Mouse (Mus musculus) midbrain, embryonic 13.5 days (tissue): Measurements from ENCODE around the gene Dctn1. TPM values are rescaled to one million over a fixed set of nuclear protein-coding genes. Genes with fewer than 3 reads are reported as not detected.

Experiments used
- ATAC-seq: fragments of 200-750 bp; cut with Nextera tagmentation; 2 replicates; pipeline ENCODE4 v1.8.0; 2017; ENCODE audit warnings: mild to moderate bottlenecking, moderate TSS enrichment, moderate library complexity
- H3K27ac ChIP-seq: fragments of 300-500 bp; sonication (generic); 2 replicates; pipeline ENCODE4 v1.5.1; 2015; ENCODE audit warnings: inconsistent platforms, mild to moderate bottlenecking, moderate library complexity
- H3K27me3 ChIP-seq: fragments of 300-500 bp; sonication (generic); 2 replicates; pipeline ENCODE4 v1.6.1; 2015; ENCODE audit warnings: mild to moderate bottlenecking, inconsistent platforms
- H3K36me3 ChIP-seq: fragments of 300-500 bp; sonication (generic); 2 replicates; pipeline ENCODE4 v1.6.1; 2015; ENCODE audit warnings: mild to moderate bottlenecking, inconsistent platforms
- H3K4me1 ChIP-seq: fragments of 300-500 bp; sonication (generic); replicated peaks from 2 replicates; pipeline ENCODE4 v1.6.1; 2015; ENCODE audit warnings: inconsistent platforms
- H3K4me2 ChIP-seq: fragments of 300-500 bp; sonication (generic); replicated peaks from 2 replicates; pipeline ENCODE4 v1.6.1; 2015; ENCODE audit warnings: moderate library complexity, mild to moderate bottlenecking, inconsistent platforms
- H3K4me3 ChIP-seq: fragments of 300-500 bp; sonication (generic); replicated peaks from 2 replicates; pipeline ENCODE4 v1.5.1; 2015; ENCODE audit warnings: mild to moderate bottlenecking, inconsistent platforms
- H3K9ac ChIP-seq: fragments of 300-500 bp; sonication (generic); replicated peaks from 2 replicates; pipeline ENCODE4 v1.6.1; 2015; ENCODE audit warnings: mild to moderate bottlenecking, inconsistent platforms
- H3K9me3 ChIP-seq: fragments of 300-500 bp; sonication (generic); 2 replicates; pipeline ENCODE4 v1.6.1; 2016; ENCODE audit warnings: mild to moderate bottlenecking, inconsistent platforms
- WGBS: fragments of 180-500 bp; shearing (Covaris S2); methylation state at CpG from one replicate; pipeline ENCODE4 v1.1.7; 2015; 5-methylcytosine and 5-hydroxymethylcytosine counted together
- polyA plus RNA-seq: library from polyadenylated mRNA; unstranded; fragments of >200 nt; fragmentation: Nextera tagmentation; extraction: Ambion mirVana; gene quantifications from 2 replicates; pipeline ENCODE4 v1.2.1, GENCODE M21; 2015

Gene Dctn1
- polyA plus RNA-seq, 1 experiment from 2014 or later, result 140 TPM

DNA sequence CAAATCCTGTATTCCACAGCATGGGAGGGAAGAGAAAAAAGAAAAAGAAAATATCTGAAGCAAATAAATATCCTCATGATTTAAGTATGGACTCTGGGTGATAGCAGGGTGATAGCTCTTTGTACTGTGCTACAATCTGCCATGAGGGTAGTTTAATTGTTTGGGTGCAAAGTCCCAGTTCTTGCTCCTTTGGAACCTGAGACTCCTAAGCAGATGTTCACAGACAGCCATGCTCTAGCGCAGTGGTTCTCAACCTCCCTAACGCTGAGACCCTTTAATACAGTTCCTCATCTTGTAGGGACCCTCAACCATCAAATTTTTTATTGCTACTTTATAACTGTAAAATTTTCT, 42.3 kb downstream of the Dctn1 start:
- Histone ChIP-seq H3K27me3 (no peaks in the 10 kb centered on the region), H3K4me1 (peaks cover 19% of the 10 kb centered on the region), H3K36me3 (no peaks in the 10 kb centered on the region), H3K9ac (no peak overlapping the region), H3K4me3 (no peak overlapping the region), H3K9me3 (no peaks in the 10 kb centered on the region), H3K4me2 (no peak overlapping the region), H3K27ac (no peak overlapping the region)
- ATAC-seq, result no peak
- 91% methylated on average over 2 of the region's 2 CpGs for WGBS

DNA sequence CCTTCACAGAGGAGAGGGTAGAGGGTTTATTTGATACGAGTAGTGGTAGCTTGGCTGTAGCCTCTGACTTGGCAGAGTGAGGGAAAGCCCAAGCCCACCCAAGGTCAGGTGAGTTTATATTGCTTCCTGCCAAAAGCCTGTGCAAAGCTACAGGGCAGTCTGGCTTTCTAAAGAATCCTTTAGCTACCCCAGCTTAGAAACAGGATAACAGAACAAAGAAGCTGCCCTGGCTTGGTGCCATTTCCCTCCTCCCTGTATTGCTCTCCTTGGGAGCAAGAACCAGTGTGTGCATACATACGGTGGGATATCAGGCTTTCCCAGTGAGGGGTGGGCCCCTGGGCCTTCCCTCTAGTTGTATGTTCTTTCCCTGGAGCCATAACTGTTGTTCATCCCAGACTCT, 44.8 kb downstream of the Dctn1 start:
- Histone ChIP-seq H3K36me3 (no peaks in the 10 kb centered on the region), H3K9ac (no peak overlapping the region), H3K4me3 (no peak overlapping the region), H3K9me3 (no peaks in the 10 kb centered on the region), H3K4me2 (no peak overlapping the region), H3K4me1 (peaks cover 21% of the 10 kb centered on the region), H3K27me3 (no peaks in the 10 kb centered on the region), H3K27ac (peak overlapping the region; percentile 12; the same call in 1 of the 2 replicates)
- 42% methylated on average over 2 of the region's 2 CpGs for WGBS
- no peak for ATAC-seq

DNA sequence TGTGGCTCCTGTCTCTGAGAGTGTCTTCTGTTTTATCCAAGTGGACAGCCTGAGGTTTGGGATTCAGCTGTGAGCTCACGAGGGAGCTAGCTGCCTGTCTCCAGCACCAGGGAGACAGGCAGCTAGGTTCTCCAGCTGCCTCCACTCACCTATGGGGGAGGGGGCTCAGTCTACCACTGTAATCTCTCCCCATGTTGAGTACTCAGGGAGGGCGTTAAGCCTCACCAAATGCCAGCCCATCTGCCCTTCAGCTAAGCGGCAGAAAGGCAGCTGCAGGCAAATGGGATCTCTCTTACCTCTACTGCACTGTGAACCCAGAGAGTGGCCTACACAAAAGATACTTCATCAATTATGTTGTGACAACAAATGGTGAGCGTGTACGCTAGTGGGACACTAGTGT, 45.8 kb downstream of the Dctn1 start:
- H3K9ac ChIP-seq, result no peak overlapping the region
- ATAC-seq, result peak; percentile 43; the same call in 1 of the 2 replicates
- no peak overlapping the region for H3K4me3 ChIP-seq
- no peaks in the 10 kb centered on the region for H3K9me3 ChIP-seq
- 25% methylated on average over 5 of the region's 5 CpGs for WGBS
- no peaks in the 10 kb centered on the region for H3K27me3 ChIP-seq
- H3K4me2 ChIP-seq, result no peak overlapping the region
- H3K4me1 ChIP-seq, result peaks cover 23% of the 10 kb centered on the region
- H3K27ac ChIP-seq, result peak overlapping the region; percentile 41; the same call in 1 of the 2 replicates
- H3K36me3 ChIP-seq, result no peaks in the 10 kb centered on the region

DNA sequence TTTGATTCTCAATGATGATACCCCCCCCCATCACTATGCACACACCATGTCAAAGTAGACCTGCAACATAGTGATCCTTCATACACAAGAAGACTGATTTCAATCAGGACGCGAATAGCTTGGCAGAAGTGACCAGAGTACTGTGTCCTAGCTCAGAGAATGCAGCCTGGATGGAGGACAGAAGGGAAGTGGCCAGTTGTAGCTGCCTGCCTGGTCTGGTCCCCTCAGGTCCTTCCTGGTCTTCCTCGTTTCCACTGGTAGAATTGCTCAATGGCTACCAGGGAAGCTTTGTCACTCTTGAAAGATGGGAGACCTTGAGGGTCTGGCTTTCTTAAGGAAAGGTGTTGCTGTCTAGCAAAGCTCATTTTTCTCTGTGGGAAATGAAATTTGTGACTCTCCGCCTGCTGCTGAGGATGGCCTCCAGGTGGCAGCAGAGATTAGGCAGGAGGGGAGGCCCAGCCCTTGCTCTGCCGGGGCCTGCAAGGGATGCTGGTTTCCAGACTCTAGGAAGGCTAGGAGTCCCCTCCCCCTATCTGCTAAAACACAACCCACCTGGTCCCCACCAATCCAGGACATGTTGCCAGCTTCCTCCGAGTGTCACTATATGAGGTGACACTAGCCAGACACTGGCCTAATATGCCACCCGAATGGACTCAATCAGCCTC, 49.4 kb downstream of the Dctn1 start:
- H3K4me1 ChIP-seq, result peaks cover 20% of the 10 kb centered on the region
- 14% methylated on average over 7 of the region's 7 CpGs for WGBS
- H3K27me3 ChIP-seq, result no peaks in the 10 kb centered on the region
- ATAC-seq, result peak; percentile 89
- no peaks in the 10 kb centered on the region for H3K36me3 ChIP-seq
- no peak overlapping the region for H3K4me2 ChIP-seq
- no peak overlapping the region for H3K4me3 ChIP-seq
- no peak overlapping the region for H3K27ac ChIP-seq
- H3K9ac ChIP-seq, result no peak overlapping the region
- no peaks in the 10 kb centered on the region for H3K9me3 ChIP-seq

DNA sequence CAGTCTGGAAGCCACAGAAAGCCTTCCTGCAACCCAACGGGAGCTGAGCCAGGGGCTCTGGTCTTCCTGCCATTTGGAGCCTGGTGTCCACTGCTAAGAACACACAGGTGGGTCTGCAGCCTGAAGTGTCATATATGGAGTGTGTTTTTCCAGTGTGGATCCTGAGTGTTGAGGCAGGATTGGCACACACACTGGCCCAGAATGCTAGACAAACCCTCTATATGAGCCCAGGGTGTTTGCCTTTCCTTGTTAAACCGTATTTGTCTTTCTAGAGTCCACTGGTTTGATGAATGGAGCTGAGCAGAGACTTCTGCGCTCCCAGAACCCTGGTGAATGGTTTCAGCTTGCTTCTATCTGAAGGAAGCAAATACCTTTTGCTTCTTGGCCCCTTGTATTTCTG, 54.1 kb downstream of the Dctn1 start, which contains the start of gene Slc4a5:
Gene Slc4a5, plus strand, starts transcription at position 15 of the 400 bp plus-strand sequence.
- no peak for ATAC-seq
- WGBS, result 70% methylated on average over 3 of the region's 3 CpGs

DNA sequence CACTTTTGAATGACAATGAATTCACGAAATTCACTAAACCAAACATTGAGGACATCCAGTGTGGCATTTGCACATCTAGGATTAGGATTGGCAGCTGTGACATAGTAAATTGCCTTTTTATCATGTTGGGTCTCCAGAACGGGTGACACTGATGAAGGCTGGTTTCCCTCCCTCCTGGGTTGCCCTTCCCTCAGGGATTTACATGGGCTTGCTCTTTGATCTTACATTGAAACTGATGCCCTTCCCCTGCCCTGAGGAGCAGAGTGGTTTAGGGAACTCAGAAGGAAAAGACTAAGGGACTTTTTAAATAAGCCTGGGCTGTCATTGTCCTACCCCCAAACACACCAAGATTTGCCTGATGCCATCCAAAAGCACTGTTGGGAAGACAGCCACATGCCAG, 65.8 kb downstream of the Dctn1 start:
- no peaks in the 10 kb centered on the region for H3K9me3 ChIP-seq
- no peak overlapping the region for H3K4me3 ChIP-seq
- peaks cover 11% of the 10 kb centered on the region for H3K4me1 ChIP-seq
- no peak overlapping the region for H3K4me2 ChIP-seq
- no peak overlapping the region for H3K9ac ChIP-seq
- H3K36me3 ChIP-seq, result no peaks in the 10 kb centered on the region
- peaks cover 38% of the 10 kb centered on the region for H3K27me3 ChIP-seq
- no peak for ATAC-seq
- no peak overlapping the region for H3K27ac ChIP-seq
- whole genome bisulfite sequencing, result 32% methylated on average over 2 of the region's 2 CpGs

More for the DNA sequence above, 54.1 kb downstream of the Dctn1 start, which contains the start of gene Slc4a5:
- H3K27ac ChIP-seq, result no peak within 1 kb of the TSS
- no peaks in the 10 kb centered on the region for H3K27me3 ChIP-seq
- no peak within 1 kb of the TSS for H3K4me3 ChIP-seq
- H3K36me3 ChIP-seq, result no peaks in the 10 kb centered on the region
- H3K9me3 ChIP-seq, result no peaks in the 10 kb centered on the region
- H3K4me1 ChIP-seq, result 0 out of 2 replicates have a peak, but pooled peaks cover 4% of the 10 kb centered on the region
- no peak within 1 kb of the TSS for H3K9ac ChIP-seq
- no peak within 1 kb of the TSS for H3K4me2 ChIP-seq

DNA sequence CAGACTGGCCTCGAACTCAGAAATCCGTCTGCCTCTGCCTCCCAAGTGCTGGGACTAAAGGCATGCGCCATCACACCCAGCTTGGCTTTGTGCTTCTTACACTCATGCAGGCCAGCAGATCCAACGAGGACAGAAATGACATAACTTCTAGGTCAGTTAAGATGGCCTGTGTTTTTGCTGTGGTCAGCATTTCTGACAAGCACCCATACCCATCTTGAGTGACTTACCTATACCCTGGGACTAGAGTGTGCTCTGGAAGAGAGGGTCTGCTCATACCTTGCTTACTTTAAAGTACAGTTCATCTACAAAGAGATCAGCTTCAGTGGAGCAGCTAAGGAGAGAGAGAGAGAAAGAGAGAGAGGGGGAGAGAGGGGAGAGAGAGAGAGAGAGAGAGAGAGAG, 67.6 kb downstream of the Dctn1 start:
- no peak for ATAC-seq
- H3K27me3 ChIP-seq, result peaks cover 53% of the 10 kb centered on the region
- WGBS, result 67% methylated on average over 4 of the region's 4 CpGs

DNA sequence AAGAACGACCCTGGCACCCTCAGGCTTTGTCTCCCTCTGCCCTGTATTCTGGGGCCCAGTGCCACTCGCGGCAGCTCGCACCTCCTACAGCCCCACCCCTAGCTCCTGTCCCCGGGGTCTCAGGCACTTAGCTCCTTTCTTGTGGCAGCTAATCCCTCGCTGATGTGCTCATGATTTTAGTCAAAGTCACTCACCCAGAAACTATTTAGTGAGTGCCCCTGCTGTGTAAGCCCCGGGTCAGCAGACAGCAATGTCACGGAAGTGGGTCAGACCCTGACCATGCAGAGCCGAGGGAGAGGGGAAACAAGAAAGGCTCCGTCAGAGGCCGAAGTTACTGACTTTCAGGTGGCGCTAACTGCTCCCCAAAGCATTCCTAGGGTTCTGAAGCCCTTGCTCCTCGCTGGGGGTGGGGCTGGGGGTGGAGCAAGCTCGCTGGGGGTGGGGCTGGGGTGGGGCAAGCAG, 68.6 kb downstream of the Dctn1 start:
- Histone ChIP-seq H3K4me2 (peak overlapping the region; percentile 31), H3K4me1 (peaks cover 20% of the 10 kb centered on the region), H3K9ac (no peak overlapping the region), H3K27me3 (peaks cover 61% of the 10 kb centered on the region), H3K4me3 (peak overlapping the region; percentile 2; the same call in 1 of the 2 replicates), H3K9me3 (no peaks in the 10 kb centered on the region), H3K36me3 (no peaks in the 10 kb centered on the region), H3K27ac (no peak overlapping the region)
- WGBS, result 1% methylated on average over 14 of the region's 14 CpGs
- ATAC-seq, result peak; percentile 65

More for the DNA sequence above, 67.6 kb downstream of the Dctn1 start:
- no peaks in the 10 kb centered on the region for H3K9me3 ChIP-seq
- no peak overlapping the region for H3K27ac ChIP-seq
- H3K9ac ChIP-seq, result no peak overlapping the region
- peaks cover 20% of the 10 kb centered on the region for H3K4me1 ChIP-seq
- H3K36me3 ChIP-seq, result no peaks in the 10 kb centered on the region
- H3K4me2 ChIP-seq, result no peak overlapping the region
- H3K4me3 ChIP-seq, result no peak overlapping the region

DNA sequence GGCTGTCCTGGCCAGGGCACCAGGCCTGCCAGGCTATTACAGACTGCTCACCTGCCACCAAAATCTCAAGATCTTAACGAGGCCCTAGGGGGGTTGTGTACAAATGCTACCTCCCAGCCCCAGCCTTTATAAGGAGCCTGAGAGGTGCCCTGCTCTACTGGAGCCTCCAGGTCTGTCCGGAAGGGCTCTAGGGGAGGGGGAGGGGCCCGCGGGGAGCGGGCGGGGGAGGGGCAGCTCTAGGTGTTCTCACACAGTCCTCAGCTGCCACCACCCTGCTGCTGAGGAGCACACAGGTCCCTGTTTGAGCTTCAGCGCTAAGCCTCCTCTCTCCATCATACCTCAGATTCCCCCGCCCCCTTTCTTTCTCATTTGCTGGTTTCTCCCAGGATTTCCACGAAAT, 71.4 kb downstream of the Dctn1 start:
- no peak overlapping the region for H3K27ac ChIP-seq
- H3K27me3 ChIP-seq, result peaks cover 78% of the 10 kb centered on the region
- H3K4me3 ChIP-seq, result peak overlapping the region; percentile 11; the same call in 1 of the 2 replicates
- peak overlapping the region; percentile 39 for H3K4me2 ChIP-seq
- no peak overlapping the region; the same call in 1 of the 2 replicates for H3K9ac ChIP-seq
- H3K36me3 ChIP-seq, result no peaks in the 10 kb centered on the region
- ATAC-seq, result peak; percentile 60
- WGBS, result 5% methylated on average over 8 of the region's 9 CpGs
- no peaks in the 10 kb centered on the region for H3K9me3 ChIP-seq
- H3K4me1 ChIP-seq, result peaks cover 20% of the 10 kb centered on the region

DNA sequence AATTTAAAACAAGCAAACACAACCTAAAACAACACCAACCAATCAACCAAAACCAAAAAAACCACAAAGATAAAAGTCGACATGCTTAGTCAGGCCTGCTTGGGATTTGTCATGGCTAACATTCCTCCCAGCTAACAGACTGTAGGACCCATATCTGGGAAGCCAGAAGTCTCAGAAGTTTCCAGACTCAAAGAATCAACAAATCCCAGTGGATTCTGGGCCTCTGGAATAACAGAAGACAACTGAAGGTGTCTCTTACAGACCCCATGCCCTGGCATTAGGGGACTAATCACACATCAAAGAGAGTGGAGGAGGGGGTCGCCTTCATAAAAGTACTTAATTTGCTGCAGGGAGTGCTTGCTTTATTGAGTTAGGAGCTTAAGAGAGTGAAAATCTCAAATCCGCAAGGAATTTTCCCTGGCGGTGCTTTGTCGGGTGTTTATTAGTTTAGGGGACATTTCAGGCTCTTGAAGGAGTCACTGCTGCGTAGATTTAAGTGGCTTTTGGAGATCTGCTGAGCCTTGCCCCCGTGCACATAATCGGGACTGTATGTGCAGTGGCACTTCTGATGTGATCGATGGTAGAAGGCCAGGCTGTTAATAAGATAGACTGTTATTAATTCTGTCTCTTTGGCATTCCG, 78.8 kb downstream of the Dctn1 start:
- Histone ChIP-seq H3K9ac (no peak overlapping the region), H3K4me1 (no peaks in the 10 kb centered on the region), H3K4me3 (no peak overlapping the region), H3K9me3 (no peaks in the 10 kb centered on the region), H3K36me3 (no peaks in the 10 kb centered on the region), H3K27me3 (peaks cover 16% of the 10 kb centered on the region), H3K27ac (no peak overlapping the region), H3K4me2 (no peak overlapping the region)
- 22% methylated on average over 10 of the region's 10 CpGs for WGBS
- no peak for ATAC-seq

DNA sequence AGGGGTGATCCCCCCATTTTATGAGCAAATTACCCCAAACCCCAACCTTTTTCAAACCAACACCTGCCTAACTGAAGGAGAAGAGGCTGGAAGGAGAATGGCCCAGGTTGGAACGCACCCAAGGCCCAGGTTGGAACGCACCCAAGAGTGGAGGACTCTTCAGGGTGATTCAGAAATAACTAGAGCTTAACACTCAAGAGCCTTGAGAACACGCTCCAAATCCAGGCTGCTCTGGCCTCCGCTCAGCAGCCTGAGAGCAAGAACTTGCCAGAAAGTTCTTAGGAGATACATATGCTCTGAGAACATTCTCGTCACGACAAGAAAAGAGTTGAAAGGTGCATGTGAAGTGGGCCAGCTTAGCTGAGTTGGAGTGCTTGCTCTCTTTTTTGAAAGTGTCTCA, 79.4 kb downstream of the Dctn1 start:
- no peak for ATAC-seq
- Histone ChIP-seq H3K9me3 (no peaks in the 10 kb centered on the region), H3K4me1 (no peaks in the 10 kb centered on the region), H3K27ac (no peak overlapping the region), H3K4me2 (no peak overlapping the region), H3K4me3 (no peak overlapping the region), H3K36me3 (no peaks in the 10 kb centered on the region), H3K27me3 (peaks cover 12% of the 10 kb centered on the region), H3K9ac (no peak overlapping the region)
- WGBS, result 78% methylated on average over 6 of the region's 6 CpGs

DNA sequence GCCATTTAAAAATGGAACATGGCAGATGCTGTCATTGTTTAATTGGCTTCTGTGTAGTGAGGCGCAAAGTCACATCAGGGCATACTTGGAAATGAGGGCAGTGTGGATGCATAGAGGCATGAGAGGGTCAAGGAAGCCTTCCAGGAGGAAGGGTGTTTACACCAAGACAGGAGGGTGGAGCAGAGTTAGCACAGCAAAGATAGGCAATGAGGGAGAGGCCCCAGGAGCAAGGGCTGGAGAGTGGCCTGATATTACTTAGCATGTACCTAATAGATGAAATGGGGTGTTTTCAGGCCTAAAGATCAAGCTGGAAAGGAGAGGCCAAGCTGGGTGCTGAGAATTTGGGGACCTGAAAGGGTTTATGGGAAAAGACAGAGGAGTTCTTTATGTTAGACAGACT, 80.3 kb downstream of the Dctn1 start:
- no peak overlapping the region for H3K27ac ChIP-seq
- H3K4me3 ChIP-seq, result no peak overlapping the region
- WGBS, result 91% methylated on average over 1 of the region's 1 CpGs
- no peak for ATAC-seq
- H3K9me3 ChIP-seq, result no peaks in the 10 kb centered on the region
- no peaks in the 10 kb centered on the region for H3K4me1 ChIP-seq
- no peaks in the 10 kb centered on the region for H3K36me3 ChIP-seq
- no peak overlapping the region for H3K4me2 ChIP-seq
- H3K27me3 ChIP-seq, result peaks cover 4% of the 10 kb centered on the region; the same call in 1 of the 2 replicates
- no peak overlapping the region for H3K9ac ChIP-seq
